Mouse (Mus musculus): Measurements from ENCODE around the gene Jagn1. TPM values are rescaled to one million over a fixed set of nuclear protein-coding genes. Genes with fewer than 3 reads are reported as not detected.

Gene Jagn1
- polyA plus RNA-seq, 1 experiment from 2014 or later: 69.2 TPM

DNA sequence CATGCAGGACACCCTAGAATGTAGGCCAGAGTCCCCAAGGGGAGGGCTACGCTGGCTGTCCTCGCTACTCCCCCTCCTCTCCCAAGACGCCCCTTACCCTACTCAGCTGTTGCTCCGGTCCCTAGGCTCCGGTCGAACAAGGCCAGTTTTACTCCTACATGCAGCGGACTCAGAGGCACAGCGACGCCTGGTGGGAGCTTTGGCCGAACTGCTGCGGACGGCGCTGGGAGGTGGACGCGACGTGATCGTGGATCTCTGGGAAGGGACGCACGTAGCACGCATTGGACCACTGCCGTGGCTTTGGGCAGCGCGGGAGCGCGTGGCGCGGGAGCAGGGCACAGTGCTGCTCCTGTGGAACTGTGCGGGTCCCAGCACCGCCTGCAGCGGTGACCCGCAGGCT lies 27.1 kb downstream of the Jagn1 start:
- Histone ChIP-seq H3K4me3 (ENCODE audit: low read depth, low read length) (peak overlapping the region; percentile 39), H3K9me3 (ENCODE audit: control insufficient read depth, low read length) (no peaks in the 10 kb centered on the region), H3K4me1 (replicated peaks; ENCODE audit: control insufficient read depth, insufficient read depth) (peaks cover 8% of the 10 kb centered on the region), H3K4me2 (replicated peaks; ENCODE audit: low read depth) (peak overlapping the region; percentile 65), H3K36me3 (ENCODE audit: control insufficient read depth, insufficient read depth, low read length) (no peaks in the 10 kb centered on the region), H3K27me3 (ENCODE audit: control insufficient read depth, insufficient read depth, low read length) (no peaks in the 10 kb centered on the region), H3K27ac (replicated peaks) (peak overlapping the region; percentile 76; the same call in 1 of the 2 replicates), H3K9ac (ENCODE audit: low read length) (peak overlapping the region; percentile 50)
- DNase-seq (ENCODE audit: low spot score): peak; percentile 86
- WGBS: 5% methylated on average over 31 of the region's 31 CpGs
- peak; percentile 72 for ATAC-seq (ENCODE audit: low FRiP score, low TSS enrichment)
- TF ChIP-seq EP300 (optimal IDR thresholded peaks at IDR 0.05) (no peak), CTCF (IDR thresholded peaks at IDR 0.05; ENCODE audit: low read depth) (peak; percentile 85)

DNA sequence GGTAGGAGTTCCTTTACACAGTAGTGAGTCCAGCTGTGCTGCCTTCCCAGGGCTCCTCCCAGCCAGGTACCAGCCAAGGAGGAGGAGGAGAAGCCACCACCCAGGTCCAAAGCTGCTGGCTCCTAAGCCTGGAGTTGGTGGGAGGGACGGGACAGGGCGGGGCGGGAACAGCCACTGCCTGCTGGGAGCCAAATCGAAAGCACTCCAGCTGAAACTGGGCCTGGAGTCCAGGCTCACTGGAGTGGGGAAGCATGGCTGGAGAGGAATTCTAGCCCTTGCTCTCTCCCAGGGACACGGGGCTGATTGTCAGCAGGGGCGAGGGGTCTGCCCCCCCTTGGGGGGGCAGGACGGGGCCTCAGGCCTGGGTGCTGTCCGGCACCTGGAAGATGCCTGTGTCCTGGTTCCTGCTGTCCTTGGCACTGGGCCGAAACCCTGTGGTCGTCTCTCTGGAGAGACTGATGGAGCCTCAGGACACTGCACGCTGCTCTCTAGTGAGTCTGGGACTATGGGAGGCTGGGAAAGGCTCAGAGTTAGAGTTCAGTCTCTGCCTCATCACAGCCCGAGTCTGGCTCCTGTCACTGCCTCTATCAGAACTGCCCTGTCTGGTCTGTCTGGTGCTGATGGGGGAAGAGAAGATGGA lies 29.0 kb downstream of the Jagn1 start, which contains the start of gene Il17rc:
Gene Il17rc, plus strand, starts transcription at position 131 of the 640 bp plus-strand sequence.
- Histone ChIP-seq H3K27ac (replicated peaks) (peak within 1 kb of the TSS; percentile 94), H3K27me3 (ENCODE audit: control insufficient read depth, insufficient read depth, low read length) (no peaks in the 10 kb centered on the region), H3K4me2 (replicated peaks; ENCODE audit: low read depth) (peak within 1 kb of the TSS; percentile 74), H3K9ac (ENCODE audit: low read length) (peak within 1 kb of the TSS; percentile 73), H3K36me3 (ENCODE audit: control insufficient read depth, insufficient read depth, low read length) (no peaks in the 10 kb centered on the region), H3K4me1 (replicated peaks; ENCODE audit: control insufficient read depth, insufficient read depth) (peaks cover 8% of the 10 kb centered on the region), H3K4me3 (ENCODE audit: low read depth, low read length) (peak within 1 kb of the TSS; percentile 44), H3K9me3 (ENCODE audit: control insufficient read depth, low read length) (no peaks in the 10 kb centered on the region)
- ATAC-seq (ENCODE audit: low FRiP score, low TSS enrichment): peak; percentile 79
- 20% methylated on average over 11 of the region's 12 CpGs for WGBS
- TF ChIP-seq CTCF (IDR thresholded peaks at IDR 0.05; ENCODE audit: low read depth): no peak
- peak; percentile 91 for DNase-seq (ENCODE audit: low spot score)

DNA sequence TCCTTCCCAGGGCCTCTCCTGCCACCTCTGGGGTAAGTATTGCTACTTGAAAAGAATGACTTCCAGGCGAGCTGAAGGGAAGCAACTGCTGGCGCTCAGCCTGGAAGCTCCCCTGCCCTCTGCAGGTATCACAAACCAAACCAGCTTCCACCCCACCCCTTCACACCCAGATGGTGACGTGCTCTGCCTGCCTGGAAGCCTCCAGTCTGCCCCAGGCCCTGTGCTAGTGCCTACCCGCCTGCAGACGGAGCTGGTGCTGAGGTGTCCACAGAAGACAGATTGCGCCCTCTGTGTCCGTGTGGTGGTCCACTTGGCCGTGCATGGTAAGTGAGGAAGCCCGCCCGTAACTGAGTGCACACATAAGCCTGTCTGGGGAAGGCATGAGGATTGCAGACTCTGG lies 29.7 kb downstream of the Jagn1 start:
- Histone ChIP-seq H3K36me3 (ENCODE audit: control insufficient read depth, insufficient read depth, low read length) (no peaks in the 10 kb centered on the region), H3K4me3 (ENCODE audit: low read depth, low read length) (peak overlapping the region; percentile 44), H3K9me3 (ENCODE audit: control insufficient read depth, low read length) (no peaks in the 10 kb centered on the region), H3K4me1 (replicated peaks; ENCODE audit: control insufficient read depth, insufficient read depth) (peaks cover 8% of the 10 kb centered on the region), H3K9ac (ENCODE audit: low read length) (peak overlapping the region; percentile 73), H3K27me3 (ENCODE audit: control insufficient read depth, insufficient read depth, low read length) (no peaks in the 10 kb centered on the region), H3K27ac (replicated peaks) (peak overlapping the region; percentile 94), H3K4me2 (replicated peaks; ENCODE audit: low read depth) (peak overlapping the region; percentile 74)
- WGBS: 43% methylated on average over 10 of the region's 10 CpGs
- no peak for TF ChIP-seq EP300 (optimal IDR thresholded peaks at IDR 0.05)
- TF ChIP-seq CTCF (IDR thresholded peaks at IDR 0.05; ENCODE audit: low read depth): peak; percentile 58
- peak; percentile 69 for DNase-seq (ENCODE audit: low spot score)
- ATAC-seq (ENCODE audit: low FRiP score, low TSS enrichment): peak; percentile 50

DNA sequence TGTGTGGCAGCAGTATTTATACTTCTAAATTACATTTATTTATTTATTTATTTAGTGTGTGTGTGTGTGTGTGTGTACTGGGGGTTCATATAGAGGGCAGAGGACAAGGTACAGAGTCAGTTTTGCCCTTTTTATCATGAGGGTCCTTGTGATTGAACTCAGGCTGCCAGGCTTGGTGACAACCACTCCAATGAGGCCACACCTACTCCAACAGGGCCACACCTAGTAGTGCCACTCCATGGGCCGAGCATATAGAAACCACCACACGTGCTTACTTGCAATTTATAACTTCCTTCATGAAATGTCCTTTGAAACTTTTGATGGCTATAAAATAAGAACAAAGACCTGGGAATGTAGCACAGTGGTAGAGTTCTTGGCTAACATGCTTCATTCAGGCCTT lies 30.9 kb downstream of the Jagn1 start:
- Histone ChIP-seq H3K27me3 (ENCODE audit: control insufficient read depth, insufficient read depth, low read length) (no peaks in the 10 kb centered on the region), H3K27ac (replicated peaks) (no peak overlapping the region), H3K9me3 (ENCODE audit: control insufficient read depth, low read length) (no peaks in the 10 kb centered on the region), H3K4me1 (replicated peaks; ENCODE audit: control insufficient read depth, insufficient read depth) (peaks cover 8% of the 10 kb centered on the region), H3K4me3 (ENCODE audit: low read depth, low read length) (no peak overlapping the region), H3K9ac (ENCODE audit: low read length) (no peak overlapping the region), H3K36me3 (ENCODE audit: control insufficient read depth, insufficient read depth, low read length) (no peaks in the 10 kb centered on the region), H3K4me2 (replicated peaks; ENCODE audit: low read depth) (no peak overlapping the region)
- TF ChIP-seq CTCF (IDR thresholded peaks at IDR 0.05; ENCODE audit: low read depth) (no peak), EP300 (optimal IDR thresholded peaks at IDR 0.05) (no peak)
- 43% methylated on average over 2 of the region's 2 CpGs for WGBS
- ATAC-seq (ENCODE audit: low FRiP score, low TSS enrichment): no peak
- DNase-seq (ENCODE audit: low spot score): no peak

DNA sequence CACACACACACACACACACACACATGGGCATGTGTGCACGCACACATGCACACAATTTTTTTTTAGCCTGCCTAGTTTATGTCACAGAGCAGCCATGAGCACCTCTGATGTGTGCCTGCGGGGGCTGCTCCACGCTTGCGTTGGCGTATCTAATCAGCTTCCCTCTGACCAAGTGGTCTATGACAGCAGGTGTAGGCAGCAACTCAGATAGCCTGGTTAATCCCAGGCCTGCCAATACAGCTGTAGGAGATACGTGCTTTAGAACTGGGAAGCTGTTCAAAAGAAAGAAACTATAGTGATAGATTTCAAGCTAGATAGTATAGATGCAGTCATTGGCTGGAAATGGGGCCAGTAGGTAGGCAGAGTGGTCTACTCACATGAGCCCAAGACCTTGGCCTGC lies 31.3 kb downstream of the Jagn1 start:
- Histone ChIP-seq H3K9ac (ENCODE audit: low read length) (no peak overlapping the region), H3K9me3 (ENCODE audit: control insufficient read depth, low read length) (no peaks in the 10 kb centered on the region), H3K36me3 (ENCODE audit: control insufficient read depth, insufficient read depth, low read length) (no peaks in the 10 kb centered on the region), H3K27ac (replicated peaks) (no peak overlapping the region), H3K4me3 (ENCODE audit: low read depth, low read length) (no peak overlapping the region), H3K4me1 (replicated peaks; ENCODE audit: control insufficient read depth, insufficient read depth) (peaks cover 8% of the 10 kb centered on the region), H3K27me3 (ENCODE audit: control insufficient read depth, insufficient read depth, low read length) (no peaks in the 10 kb centered on the region), H3K4me2 (replicated peaks; ENCODE audit: low read depth) (no peak overlapping the region)
- 86% methylated on average over 6 of the region's 6 CpGs for WGBS
- DNase-seq (ENCODE audit: low spot score) (no peak), ATAC-seq (ENCODE audit: low FRiP score, low TSS enrichment) (no peak)
- TF ChIP-seq CTCF (IDR thresholded peaks at IDR 0.05; ENCODE audit: low read depth): no peak
- TF ChIP-seq EP300 (optimal IDR thresholded peaks at IDR 0.05): no peak

DNA sequence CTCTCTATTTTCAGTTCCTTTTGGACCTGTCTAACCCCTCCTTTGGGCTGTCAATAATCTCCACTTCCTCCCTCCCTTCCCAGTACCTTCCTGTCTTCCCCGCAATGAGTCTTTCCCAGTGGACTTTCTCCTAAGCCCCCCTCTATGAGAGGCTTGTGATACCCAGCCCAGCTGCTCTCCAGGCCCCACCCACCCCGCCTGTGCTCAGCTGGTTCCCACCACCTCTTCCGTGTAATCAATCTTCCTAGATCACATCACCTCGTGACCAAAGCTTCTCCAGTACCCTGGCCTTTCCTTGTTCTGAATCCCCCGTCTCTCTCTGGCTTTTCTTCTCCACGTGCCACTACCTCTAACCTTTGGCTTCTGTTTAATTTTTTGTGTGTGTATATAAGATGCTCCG lies 35.0 kb downstream of the Jagn1 start:
- DNase-seq (ENCODE audit: low spot score): no peak
- ATAC-seq (ENCODE audit: low FRiP score, low TSS enrichment): no peak

More for the DNA sequence above, 35.0 kb downstream of the Jagn1 start:
- TF ChIP-seq CTCF (IDR thresholded peaks at IDR 0.05; ENCODE audit: low read depth) (no peak), EP300 (optimal IDR thresholded peaks at IDR 0.05) (no peak)
- H3K27ac ChIP-seq (replicated peaks): no peak overlapping the region
- H3K27me3 ChIP-seq (ENCODE audit: control insufficient read depth, insufficient read depth, low read length): no peaks in the 10 kb centered on the region
- 17% methylated on average over 7 of the region's 7 CpGs for whole genome bisulfite sequencing
- no peaks in the 10 kb centered on the region for H3K9me3 ChIP-seq (ENCODE audit: control insufficient read depth, low read length)
- no peak overlapping the region for H3K9ac ChIP-seq (ENCODE audit: low read length)
- H3K4me1 ChIP-seq (replicated peaks; ENCODE audit: control insufficient read depth, insufficient read depth): peaks cover 3% of the 10 kb centered on the region
- no peak overlapping the region for H3K4me2 ChIP-seq (replicated peaks; ENCODE audit: low read depth)
- H3K4me3 ChIP-seq (ENCODE audit: low read depth, low read length): no peak overlapping the region
- H3K36me3 ChIP-seq (ENCODE audit: control insufficient read depth, insufficient read depth, low read length): no peaks in the 10 kb centered on the region
